Mouse (Mus musculus) liver, adult (tissue): ENCODE results near the gene Nup62.

Experiments
- GATA4 ChIP-seq: IDR thresholded peaks from 2 replicates; pipeline ENCODE4 v1.6.1; 2014; ENCODE audit warnings: mild to moderate bottlenecking, low read length; ENCODE audit not compliant: insufficient replicate concordance

Gene Nup62

GRCm38 (mm10) chr7:44814952-44815553 is 835 bp upstream of the Nup62 start:
- no peak for TF ChIP-seq GATA4

GRCm38 (mm10) chr7:44816470-44817021 is 658 bp downstream of the Nup62 start, which contains the start of gene Atf5:
Atf5 (minus strand) TSS chr7:44816658.
- no peak for TF ChIP-seq GATA4

DNA sequence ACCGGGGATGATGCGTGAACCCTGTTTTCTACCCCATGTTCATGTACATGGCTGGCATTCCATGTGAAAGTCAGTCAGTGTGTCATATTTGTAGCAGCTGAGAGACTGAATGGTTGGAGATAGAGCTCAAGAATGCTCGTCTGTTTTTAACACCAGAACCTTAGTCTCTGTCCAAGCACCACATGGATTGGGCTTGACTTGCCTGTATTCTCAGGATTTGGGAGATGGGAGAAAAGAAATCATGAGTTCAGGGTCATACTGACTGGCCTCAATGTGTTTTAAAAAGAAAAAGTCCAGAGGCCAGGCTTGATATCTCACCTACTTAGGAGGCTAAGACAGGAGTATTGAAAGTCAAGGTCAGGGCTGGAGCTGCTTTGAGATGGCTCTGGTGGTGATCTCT is 1.6 kb downstream of the Nup62 start:
- no peak for TF ChIP-seq GATA4

GRCm38 (mm10) chr7:44818164-44818563 is 2.3 kb downstream of the Nup62 start:
- TF ChIP-seq GATA4, result no peak

GRCm38 (mm10) chr7:44818751-44819235 is 2.9 kb downstream of the Nup62 start:
- TF ChIP-seq GATA4, result no peak

GRCm38 (mm10) chr7:44819391-44819790 is 3.5 kb downstream of the Nup62 start:
- TF ChIP-seq GATA4, result no peak

- TF ChIP-seq GATA4, result peak; percentile 27; the same call in 1 of the 2 replicates
Measured at GRCm38 (mm10) chr7:44819863-44820262, 4.0 kb downstream of the Nup62 start.

- no peak for TF ChIP-seq GATA4
Measured at GRCm38 (mm10) chr7:44820525-44820924, 4.6 kb downstream of the Nup62 start.

GRCm38 (mm10) chr7:44821666-44822448 is 6.0 kb downstream of the Nup62 start:
- no peak for TF ChIP-seq GATA4

DNA sequence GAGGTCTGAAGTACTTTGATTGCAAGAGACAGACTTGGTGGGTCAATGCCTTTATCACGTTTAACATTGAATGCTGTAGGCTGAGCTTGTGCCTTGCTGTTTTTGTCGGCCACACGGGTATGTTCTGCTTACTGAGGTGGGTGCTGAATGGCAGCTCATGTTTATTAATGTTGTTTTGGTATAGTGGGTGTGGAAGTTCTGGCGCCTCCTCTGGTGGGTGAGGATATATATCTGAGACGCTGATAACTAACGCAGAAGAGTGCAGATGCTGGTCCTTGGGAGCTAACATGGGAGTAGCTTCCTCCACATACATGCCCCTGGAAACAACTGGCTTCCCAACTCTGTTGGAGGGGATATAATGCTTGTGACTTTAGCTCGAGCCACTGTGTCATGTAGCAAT is 7.5 kb downstream of the Nup62 start:
- no peak for TF ChIP-seq GATA4

DNA sequence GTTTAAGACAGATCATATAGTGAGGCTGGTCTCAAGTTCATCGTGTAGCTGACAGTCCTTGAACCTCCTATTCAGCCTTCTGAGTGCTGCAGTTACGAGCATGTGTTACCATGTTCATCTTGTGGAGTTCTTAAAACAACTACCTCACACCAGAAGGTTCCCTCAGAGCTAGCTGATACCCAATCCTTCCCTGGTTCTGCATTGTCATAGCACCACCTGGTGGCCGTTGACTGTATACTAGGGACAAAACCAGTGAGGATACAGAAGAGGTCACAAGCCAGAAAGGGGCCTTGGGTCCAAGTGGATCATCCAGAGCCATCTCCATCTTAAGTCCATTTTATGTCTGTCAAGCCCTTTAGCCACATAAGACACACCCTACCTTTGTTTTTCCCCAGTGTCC is 9.0 kb downstream of the Nup62 start:
- no peak for TF ChIP-seq GATA4

GRCm38 (mm10) chr7:44826771-44827170 is 10.9 kb downstream of the Nup62 start:
- TF ChIP-seq GATA4, result no peak

DNA sequence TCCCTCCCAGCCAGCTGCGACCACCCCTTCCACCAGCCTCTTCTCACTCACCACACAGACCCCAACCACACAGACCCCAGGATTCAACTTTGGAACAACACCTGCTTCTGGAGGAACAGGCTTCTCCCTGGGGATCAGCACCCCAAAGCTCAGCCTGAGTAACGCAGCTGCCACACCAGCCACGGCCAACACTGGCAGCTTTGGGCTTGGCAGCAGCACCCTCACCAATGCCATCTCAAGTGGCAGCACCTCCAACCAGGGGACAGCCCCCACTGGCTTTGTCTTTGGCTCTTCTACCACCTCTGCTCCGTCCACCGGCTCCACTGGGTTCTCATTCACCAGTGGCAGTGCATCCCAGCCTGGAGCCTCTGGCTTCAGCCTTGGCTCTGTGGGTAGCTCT is 12.8 kb downstream of the Nup62 start:
- TF ChIP-seq GATA4, result no peak

DNA sequence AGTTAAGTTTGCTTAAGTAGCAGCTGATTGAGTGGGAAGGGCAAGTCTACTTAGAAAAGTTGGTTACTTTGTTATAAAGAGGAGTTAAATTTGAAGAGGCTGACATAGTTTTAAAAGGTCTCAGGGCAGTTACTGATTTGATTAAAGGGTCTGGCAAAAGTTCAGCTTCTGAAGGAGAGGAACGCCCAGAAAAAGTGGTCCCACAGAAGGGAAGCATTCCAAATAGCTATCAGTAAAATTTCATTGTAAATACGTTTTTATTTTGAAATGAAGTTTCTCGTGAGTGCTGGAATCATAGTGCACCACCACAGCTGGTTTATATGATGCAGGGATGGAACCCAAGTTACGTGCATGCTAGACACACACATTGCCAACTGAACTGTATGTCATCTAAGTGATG is 16.9 kb downstream of the Nup62 start:
- no peak for TF ChIP-seq GATA4

GRCm38 (mm10) chr7:44835373-44836015 is 19.6 kb downstream of the Nup62 start:
- no peak for TF ChIP-seq GATA4

GRCm38 (mm10) chr7:44836016-44836404 is 20.1 kb downstream of the Nup62 start:
- no peak for TF ChIP-seq GATA4
